In genomic region chr11:47399607-47400006, GRCm38 (mm10) we compare ENCODE assay signal across 17 mouse cellular contexts.
"Had no signal": no experiment of that assay in that cellular context is flagged by ENCODE, and none has a peak within 500 bp of the region (broad histone marks: within the 10 kb centered on the region; RNA-seq: fewer than 3 reads in every experiment).

No protein-coding gene starts in this region.

- H3K4me1 ChIP-seq: liver, embryonic 12.5 days; neural tube, embryonic 13.5 days; neural tube, embryonic 15.5 days had no signal

- DNase-seq: lung, adult 18-20 months; lung, embryonic 14.5 days; lung, postnatal 10 days; lung, postnatal 4 days; midbrain, embryonic 14.5 days; right cerebral cortex, adult 18-20 months; right cerebral cortex, postnatal 25 days; right cerebral cortex, postnatal 4 days; spleen, adult 18-20 months; thymus, adult 18-20 months; thymus, postnatal 14 days; thymus, postnatal 36 days had no signal

- H3K9ac ChIP-seq: liver, embryonic 12.5 days; liver, embryonic 14.5 days; lung, embryonic 14.5 days; neural tube, embryonic 13.5 days; neural tube, embryonic 15.5 days had no signal

- H3K27me3 ChIP-seq: liver, embryonic 12.5 days; neural tube, embryonic 13.5 days; neural tube, embryonic 15.5 days had no signal

- ATAC-seq: liver, embryonic 12.5 days had no signal

- H3K4me3 ChIP-seq: liver, embryonic 12.5 days; myocyte; neural tube, embryonic 13.5 days; neural tube, embryonic 15.5 days had no signal

- H3K4me2 ChIP-seq: liver, embryonic 12.5 days; lung, embryonic 14.5 days; neural tube, embryonic 13.5 days; neural tube, embryonic 15.5 days had no signal

- H3K36me3 ChIP-seq: liver, embryonic 12.5 days; neural tube, embryonic 13.5 days; neural tube, embryonic 15.5 days had no signal

- H3K9me3 ChIP-seq: liver, embryonic 12.5 days; neural tube, embryonic 13.5 days; neural tube, embryonic 15.5 days had no signal

- H3K27ac ChIP-seq: liver, embryonic 12.5 days; liver, embryonic 14.5 days; neural tube, embryonic 13.5 days; neural tube, embryonic 15.5 days had no signal
